Mouse (Mus musculus): ENCODE results near the gene Trim44.

GRCm38 (mm10) chr2:102291533-102291932 is 116.1 kb downstream of the Trim44 start:
- no peak for TF ChIP-seq POLR2A (IDR thresholded peaks at IDR 0.05; ENCODE audit: insufficient read depth, low read depth, low read length)
- TF ChIP-seq CTCF (IDR thresholded peaks at IDR 0.05; ENCODE audit: insufficient read depth, low read depth, low read length), result no peak
